Mouse (Mus musculus) megakaryocyte, adult 5-6 weeks (primary cell): ENCODE results near the gene Adrm1. TPM values are rescaled to one million over a fixed set of nuclear protein-coding genes. Genes with fewer than 3 reads are reported as not detected.
"Not testable (repeated sequence)": the region's sequence is repeated elsewhere in the genome, so short reads cannot be mapped to it uniquely, and the experiment has no call there.

ENCODE experiments used
- ATAC-seq: 2 replicates; pipeline ENCODE4 v1.8.0; 2016; ENCODE audit warnings: mild to moderate bottlenecking, inconsistent platforms; ENCODE audit not compliant: poor library complexity, severe bottlenecking
- total RNA-seq, 2 experiments: library from RNA; stranded (forward) in 1 of 2; stranded (reverse) in 1 of 2; fragments of 153-499, 151-499 nt in 1 of 2; fragments of 221-1000, 200-1000 nt in 1 of 2; gene quantifications; 2 replicates each; pipeline versions ENCODE4 v1.2.3 to v1.2.4; 2015 to 2017

Gene Adrm1
- total RNA-seq (2015) (55.7 and 58.0 TPM in 2 replicates), total RNA-seq (2017) (32.0 and 39.1 TPM in 2 replicates)

DNA sequence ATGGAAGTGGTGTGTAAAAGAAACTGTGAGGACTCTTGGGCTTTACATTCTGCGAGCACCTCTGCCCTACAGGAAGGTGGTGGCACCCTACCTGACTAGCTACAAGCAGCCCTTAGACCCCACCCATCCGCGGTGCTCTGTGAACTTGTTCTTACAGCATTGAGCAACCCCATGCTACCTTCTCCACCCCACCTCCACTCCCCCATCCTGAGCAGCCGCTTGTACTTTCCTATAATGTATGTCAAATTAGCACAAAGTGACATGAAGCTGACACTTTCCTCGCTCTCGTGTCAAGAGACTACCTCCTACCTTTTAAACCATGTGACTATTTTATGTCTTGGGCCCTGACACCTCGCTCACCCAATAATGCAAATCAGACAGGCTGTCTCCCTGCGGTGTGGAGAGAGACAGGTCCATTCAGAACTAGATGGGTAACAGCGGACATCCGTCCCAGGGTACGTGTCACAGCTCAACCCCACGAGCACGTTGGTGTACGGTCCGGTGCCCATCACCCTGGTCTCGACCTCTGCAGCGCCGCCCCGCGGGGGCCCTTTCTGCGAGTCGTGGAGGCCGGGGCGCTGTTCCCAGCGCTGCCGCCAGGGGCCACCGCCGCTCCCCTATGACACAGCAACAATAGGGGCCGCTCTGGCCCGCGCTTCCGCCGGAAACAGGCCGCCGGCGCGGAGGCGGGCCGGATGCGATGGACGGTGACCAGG is at the start of gene Adrm1:
Adrm1 (plus strand) TSS at position 680 of the 716 bp plus-strand sequence.
- ATAC-seq = peak; percentile 90

- ATAC-seq = no peak
Measured at GRCm38 (mm10) chr2:180124192-180124591, 47.1 kb upstream of the Adrm1 start.

DNA sequence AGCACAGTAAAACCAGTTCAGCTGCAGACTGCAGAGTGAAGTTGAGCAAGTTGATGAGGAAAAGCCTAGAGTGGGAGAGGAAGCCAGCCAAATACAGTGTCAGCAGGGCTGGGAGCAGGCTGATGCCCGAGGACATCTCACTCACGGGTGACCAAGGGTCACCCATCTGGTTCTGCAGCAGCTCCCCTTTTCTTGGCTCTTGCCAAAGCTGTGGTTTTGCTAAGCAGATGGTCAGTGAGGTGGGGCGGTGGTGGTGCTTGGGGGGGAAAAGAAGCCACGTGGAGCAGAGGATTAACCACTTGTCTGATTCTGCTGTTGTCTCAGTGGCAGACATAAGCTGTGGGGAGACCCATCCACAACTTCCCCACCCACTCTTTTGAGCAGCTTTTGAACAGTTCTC is 45.1 kb upstream of the Adrm1 start:
- peak; percentile 57 for ATAC-seq

DNA sequence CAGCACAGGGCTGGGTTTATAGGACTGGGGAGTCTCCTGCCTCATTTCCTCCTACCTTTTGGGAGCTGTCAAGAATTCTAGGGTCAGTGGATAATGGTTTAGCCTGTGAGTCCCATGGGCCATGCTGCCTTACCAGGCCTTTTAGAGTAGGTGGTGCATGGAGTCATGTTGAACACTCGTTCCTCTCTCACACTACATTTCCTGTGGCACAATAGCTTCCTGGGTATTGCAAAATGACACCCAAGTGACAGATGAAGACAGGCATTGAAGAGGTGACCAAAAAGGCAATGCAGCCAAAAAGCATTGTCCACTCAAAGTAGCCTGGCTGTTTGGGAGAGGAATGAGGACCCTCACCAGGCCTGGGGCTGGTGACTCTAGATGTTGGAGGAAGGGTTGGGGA is 43.6 kb upstream of the Adrm1 start:
- peak; percentile 88 for ATAC-seq

- ATAC-seq = no peak
Measured at GRCm38 (mm10) chr2:180133231-180133630, 38.1 kb upstream of the Adrm1 start.

DNA sequence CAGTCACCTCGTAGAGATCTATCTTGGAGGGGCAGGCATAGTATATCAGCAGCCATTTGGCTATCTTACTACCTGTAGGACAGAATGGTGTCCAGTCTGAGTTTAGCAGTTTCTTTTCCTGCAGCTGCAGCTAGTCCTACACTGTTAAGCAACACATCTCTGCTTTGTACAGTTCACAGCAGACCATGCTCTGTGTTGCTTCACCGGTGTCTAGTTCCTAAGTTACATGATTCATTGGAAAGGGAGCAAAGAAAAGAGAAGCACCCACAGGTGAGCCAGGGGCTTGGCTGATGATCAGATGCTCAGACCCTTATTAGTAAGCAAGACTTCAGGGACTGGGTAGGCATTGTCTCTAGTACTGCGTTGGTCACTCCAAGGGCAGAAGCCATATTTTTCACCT is 37.4 kb upstream of the Adrm1 start:
- ATAC-seq = peak; percentile 81

DNA sequence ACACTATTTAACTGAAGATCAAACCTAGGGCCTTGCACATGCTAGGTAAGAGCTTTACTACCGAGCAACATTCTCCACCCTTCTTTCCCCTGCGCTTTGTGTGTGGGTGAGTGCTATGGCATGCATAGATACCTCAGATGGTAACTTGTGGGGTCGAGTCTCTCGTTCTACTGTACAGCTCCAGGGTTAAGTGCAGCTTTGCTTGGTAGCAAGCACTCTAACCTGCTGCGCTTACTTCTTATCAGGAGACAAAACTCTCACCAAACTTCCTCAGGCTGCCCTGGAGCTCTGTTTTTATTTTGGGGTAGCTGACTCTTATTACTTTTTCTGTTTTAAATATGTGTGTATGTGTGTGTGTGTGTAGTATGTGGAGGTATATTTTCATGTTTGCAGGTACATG is 35.9 kb upstream of the Adrm1 start:
- no peak for ATAC-seq

DNA sequence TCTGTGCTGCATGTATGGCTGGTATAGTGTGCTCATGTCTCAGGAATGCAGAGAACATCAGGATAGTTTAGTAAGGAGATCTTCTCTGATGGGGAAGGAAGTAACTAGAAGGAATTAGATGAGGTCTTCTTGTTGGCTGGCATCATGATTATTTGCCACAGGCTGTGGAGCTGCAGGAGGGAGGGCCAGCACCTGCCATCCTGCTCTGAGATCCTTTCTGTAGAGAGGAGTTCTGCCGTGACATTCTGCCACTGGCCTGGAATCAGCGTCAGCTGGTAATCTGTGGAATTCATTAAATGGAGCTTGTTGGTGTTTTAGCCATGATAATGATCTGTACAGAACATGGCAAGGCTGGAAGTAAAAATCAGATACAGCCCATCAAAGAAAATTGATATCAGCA is 25.2 kb upstream of the Adrm1 start:
- ATAC-seq = no peak

DNA sequence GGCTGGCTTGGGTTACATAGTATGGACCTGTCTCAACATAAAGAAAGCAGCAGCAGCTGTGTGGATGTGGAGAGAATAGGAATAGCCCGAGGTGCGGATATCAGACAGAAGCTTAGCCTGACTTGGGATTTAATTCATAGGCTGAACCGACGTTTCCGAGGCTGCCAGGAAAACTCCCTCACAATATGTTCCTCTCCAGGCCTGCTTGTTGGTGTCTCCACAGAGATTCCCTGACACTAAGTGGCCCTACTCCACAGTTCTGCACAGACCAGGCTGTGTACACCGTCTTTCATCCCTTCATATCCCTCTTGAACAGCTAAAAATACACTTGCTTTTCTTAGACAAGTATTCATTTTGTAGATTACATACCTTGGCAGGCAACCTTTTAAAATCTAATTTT is 23.9 kb upstream of the Adrm1 start:
- ATAC-seq = no peak

DNA sequence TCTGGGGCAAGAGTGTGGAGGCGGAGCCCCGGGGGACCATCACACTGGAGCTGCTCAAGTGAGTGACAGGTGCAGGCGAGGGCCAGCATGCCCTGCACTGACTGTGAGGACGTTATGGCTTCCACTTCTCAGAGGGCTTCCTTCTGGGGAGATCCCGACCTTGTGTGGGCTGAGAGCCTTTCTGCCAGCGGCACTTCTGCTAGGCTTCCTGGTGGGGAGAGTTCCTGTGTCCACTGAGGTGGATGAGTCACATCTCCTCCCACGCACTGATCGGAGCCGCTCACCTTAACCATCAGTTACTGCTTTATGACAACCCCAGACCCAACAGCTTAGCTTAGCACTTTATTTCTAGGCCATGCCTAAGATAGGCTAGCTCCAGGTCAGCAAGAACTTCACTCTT is 22.7 kb upstream of the Adrm1 start:
- no peak for ATAC-seq

GRCm38 (mm10) chr2:180154796-180155195 is 16.5 kb upstream of the Adrm1 start:
- no peak for ATAC-seq

DNA sequence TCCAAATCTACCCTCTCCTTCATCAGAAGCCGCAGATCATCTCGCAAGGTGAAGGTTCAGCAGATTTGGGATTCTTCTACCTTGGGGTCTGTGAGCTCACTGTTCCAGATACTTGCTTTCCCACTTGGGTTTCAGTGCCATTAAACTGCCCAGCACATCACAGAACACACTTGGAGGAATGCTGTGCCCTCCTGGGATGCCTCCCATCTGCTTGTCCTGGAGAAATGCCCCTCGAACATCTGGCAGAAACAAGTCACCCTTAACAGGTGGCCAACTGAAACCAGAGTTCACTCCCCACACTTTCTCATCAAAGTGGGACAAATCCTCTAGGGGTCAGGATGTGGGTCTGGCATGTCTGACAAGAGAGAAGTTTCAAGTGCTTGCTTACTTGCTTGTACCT is 12.7 kb upstream of the Adrm1 start:
- no peak for ATAC-seq

DNA sequence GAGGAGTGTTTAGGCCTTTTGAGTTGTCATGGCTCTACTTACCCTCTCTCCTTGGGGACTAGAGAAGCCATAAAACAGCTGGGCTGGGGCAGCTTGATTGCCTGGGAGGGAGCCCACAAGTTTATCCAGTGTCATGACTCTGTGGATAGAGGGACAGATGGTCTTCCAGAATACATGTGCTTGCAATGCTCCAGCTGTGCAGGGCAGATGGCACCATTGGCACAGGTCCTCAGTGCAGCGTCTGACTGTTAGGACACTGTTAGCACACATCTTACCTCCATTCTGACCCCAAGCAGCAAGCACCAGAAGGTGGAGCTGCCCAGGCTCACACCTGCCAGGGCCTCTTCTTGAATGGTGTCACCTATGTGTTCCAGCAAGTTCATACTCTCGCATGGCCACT is 5.4 kb upstream of the Adrm1 start:
- ATAC-seq = no peak

- no peak for ATAC-seq
Measured at GRCm38 (mm10) chr2:180166869-180167268, 4.4 kb upstream of the Adrm1 start.

- ATAC-seq = no peak
Measured at GRCm38 (mm10) chr2:180170151-180170805, 1.0 kb upstream of the Adrm1 start.

- peak; percentile 25 for ATAC-seq
Measured at GRCm38 (mm10) chr2:180171522-180172070, 311 bp downstream of the Adrm1 start.

GRCm38 (mm10) chr2:180172152-180172551 is 867 bp downstream of the Adrm1 start:
- ATAC-seq = no peak

- no peak for ATAC-seq
Measured at GRCm38 (mm10) chr2:180173163-180173562, 1.9 kb downstream of the Adrm1 start.

DNA sequence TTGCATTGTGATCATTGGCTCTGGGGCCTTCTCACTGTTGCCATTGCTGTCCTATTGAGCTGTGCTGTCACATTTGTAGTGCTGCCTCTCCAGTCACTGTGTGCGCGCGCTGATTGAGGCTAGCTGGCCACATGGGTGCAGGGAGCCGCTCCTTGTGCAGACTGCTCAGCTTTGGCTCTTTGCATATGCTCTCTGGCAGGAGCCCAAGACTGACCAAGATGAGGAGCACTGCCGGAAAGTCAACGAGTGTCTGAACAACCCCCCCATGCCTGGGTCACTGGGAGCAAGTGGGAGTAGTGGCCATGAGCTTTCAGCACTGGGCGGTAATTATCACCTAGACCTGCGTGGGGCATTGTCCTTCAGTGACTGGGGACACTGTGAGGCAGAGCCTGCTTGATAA is 2.4 kb downstream of the Adrm1 start:
- ATAC-seq = not testable (repeated sequence)

- no peak for ATAC-seq
Measured at GRCm38 (mm10) chr2:180174121-180174520, 2.8 kb downstream of the Adrm1 start.

DNA sequence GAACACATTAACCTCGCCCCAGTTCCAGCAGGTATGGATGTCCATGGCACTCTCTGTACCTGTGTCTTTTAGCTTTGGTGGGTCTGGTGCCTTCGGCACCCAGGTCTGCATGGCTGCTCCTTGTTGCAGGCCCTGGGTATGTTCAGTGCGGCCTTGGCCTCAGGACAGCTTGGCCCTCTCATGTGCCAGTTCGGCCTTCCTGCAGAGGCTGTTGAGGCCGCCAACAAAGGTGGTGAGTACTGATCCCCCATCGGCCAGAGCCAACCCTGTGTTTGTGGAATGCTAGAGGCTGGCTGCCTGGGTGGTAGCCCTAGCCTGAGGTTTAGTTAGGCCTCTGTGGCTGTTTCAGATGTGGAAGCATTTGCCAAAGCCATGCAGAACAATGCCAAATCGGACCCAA is 4.4 kb downstream of the Adrm1 start:
- ATAC-seq = no peak

GRCm38 (mm10) chr2:180181542-180181941 is 10.3 kb downstream of the Adrm1 start:
- no peak for ATAC-seq
